Mouse (Mus musculus) forebrain, embryonic 13.5 days (tissue): ENCODE results near the gene Invs. TPM values are rescaled to one million over a fixed set of nuclear protein-coding genes. Genes with fewer than 3 reads are reported as not detected.
A peak's percentile ranks its signal among the peaks of the same experiment; 100 is the strongest.

ENCODE experiments used
- ATAC-seq: fragments of 200-750 bp; cut with Nextera tagmentation; 2 replicates; pipeline ENCODE4 v1.8.0; 2017
- H3K27ac ChIP-seq: fragments of 300-500 bp; sonication (generic); 2 replicates; pipeline ENCODE4 v1.5.1; 2015; ENCODE audit warnings: inconsistent platforms, mild to moderate bottlenecking, moderate library complexity
- H3K27me3 ChIP-seq: fragments of 300-500 bp; sonication (generic); 2 replicates; pipeline ENCODE4 v1.6.1; 2015; ENCODE audit warnings: mild to moderate bottlenecking, inconsistent platforms
- H3K36me3 ChIP-seq: fragments of 300-500 bp; sonication (generic); 2 replicates; pipeline ENCODE4 v1.6.1; 2015; ENCODE audit warnings: mild to moderate bottlenecking, inconsistent platforms; ENCODE audit not compliant: poor library complexity, severe bottlenecking
- H3K4me1 ChIP-seq: fragments of 300-500 bp; sonication (generic); 2 replicates; pipeline ENCODE4 v1.6.1; 2015; ENCODE audit warnings: inconsistent platforms
- H3K4me2 ChIP-seq: fragments of 300-500 bp; sonication (generic); 2 replicates; pipeline ENCODE4 v1.6.1; 2015; ENCODE audit warnings: inconsistent platforms, mild to moderate bottlenecking, moderate library complexity
- H3K4me3 ChIP-seq: fragments of 300-500 bp; sonication (generic); 2 replicates; pipeline ENCODE4 v1.5.1; 2015; ENCODE audit warnings: mild to moderate bottlenecking, inconsistent platforms
- H3K9ac ChIP-seq: fragments of 300-500 bp; sonication (generic); 2 replicates; pipeline ENCODE4 v1.6.1; 2015; ENCODE audit warnings: mild to moderate bottlenecking, inconsistent platforms
- H3K9me3 ChIP-seq: fragments of 300-500 bp; sonication (generic); replicated peaks from 2 replicates; pipeline ENCODE4 v1.6.1; 2016; ENCODE audit warnings: inconsistent platforms
- WGBS: fragments of 180-500 bp; shearing (Covaris S2); methylation state at CpG from one replicate; pipeline ENCODE4 v1.1.7; 2015; 5-methylcytosine and 5-hydroxymethylcytosine counted together
- polyA plus RNA-seq: library from polyadenylated mRNA; unstranded; fragments of >200 nt; fragmentation: Nextera tagmentation; extraction: Ambion mirVana; gene quantifications from 2 replicates; pipeline ENCODE4 v1.2.1, GENCODE M21; 2015

Gene Invs
- polyA plus RNA-seq, 1 experiment from 2014 or later, result 9.5 TPM

DNA sequence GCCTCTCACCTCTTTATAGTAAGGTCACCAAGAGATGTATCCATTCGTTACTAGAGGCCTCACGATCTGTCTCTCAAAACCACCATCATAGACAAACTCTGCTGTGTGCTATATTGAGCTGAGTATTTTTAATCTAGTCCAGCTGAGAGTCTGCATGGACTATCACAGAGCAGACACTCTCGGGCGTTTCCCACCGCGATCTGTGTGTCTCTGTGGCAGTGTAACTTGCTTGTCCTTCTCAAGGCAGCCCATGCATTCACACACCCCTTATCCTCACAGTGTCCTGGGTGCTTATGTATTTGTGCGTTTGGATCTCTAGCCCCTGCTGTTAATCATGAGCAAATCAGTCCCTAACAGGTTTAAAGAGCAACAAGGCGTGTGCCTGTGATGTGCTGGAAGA is 133.9 kb downstream of the Invs start:
- Histone ChIP-seq H3K9me3 (no peaks in the 10 kb centered on the region), H3K4me3 (no peak overlapping the region), H3K9ac (no peak overlapping the region), H3K4me1 (no peaks in the 10 kb centered on the region), H3K27me3 (no peaks in the 10 kb centered on the region), H3K4me2 (no peak overlapping the region), H3K27ac (no peak overlapping the region), H3K36me3 (no peaks in the 10 kb centered on the region)
- no peak for ATAC-seq
- WGBS, result 88% methylated on average over 8 of the region's 8 CpGs

DNA sequence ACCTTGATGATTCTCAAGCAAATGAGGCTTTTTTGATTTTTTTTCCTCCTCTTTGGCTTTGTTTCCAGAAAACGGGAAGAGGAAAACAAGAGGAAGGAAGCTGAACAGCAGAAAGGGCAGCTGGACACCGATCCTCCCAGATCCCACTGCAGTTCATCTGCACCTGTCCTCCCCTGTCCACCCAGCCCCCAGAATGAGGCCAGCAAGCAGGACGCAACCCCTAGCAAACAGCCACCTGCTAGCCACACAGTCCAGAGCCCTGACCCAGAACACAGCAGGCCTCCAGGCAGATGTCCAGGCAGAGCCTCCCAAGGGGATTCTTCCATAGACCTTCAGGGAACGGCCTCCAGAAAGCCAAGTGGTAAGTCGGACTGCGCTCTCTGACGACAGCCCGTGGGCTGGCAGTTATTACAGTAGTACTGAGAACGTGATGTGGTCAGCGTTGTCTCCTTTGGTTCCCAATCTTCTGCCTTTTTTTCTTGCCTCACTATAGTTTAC is 136.3 kb downstream of the Invs start:
- no peaks in the 10 kb centered on the region for H3K27me3 ChIP-seq
- 0 out of 2 replicates have a peak, but pooled peaks cover 9% of the 10 kb centered on the region for H3K36me3 ChIP-seq
- no peak overlapping the region for H3K9ac ChIP-seq
- WGBS, result 88% methylated on average over 10 of the region's 10 CpGs
- no peaks in the 10 kb centered on the region for H3K4me1 ChIP-seq
- no peaks in the 10 kb centered on the region for H3K9me3 ChIP-seq
- no peak for ATAC-seq
- no peak overlapping the region for H3K4me3 ChIP-seq
- no peak overlapping the region for H3K4me2 ChIP-seq
- no peak overlapping the region for H3K27ac ChIP-seq

DNA sequence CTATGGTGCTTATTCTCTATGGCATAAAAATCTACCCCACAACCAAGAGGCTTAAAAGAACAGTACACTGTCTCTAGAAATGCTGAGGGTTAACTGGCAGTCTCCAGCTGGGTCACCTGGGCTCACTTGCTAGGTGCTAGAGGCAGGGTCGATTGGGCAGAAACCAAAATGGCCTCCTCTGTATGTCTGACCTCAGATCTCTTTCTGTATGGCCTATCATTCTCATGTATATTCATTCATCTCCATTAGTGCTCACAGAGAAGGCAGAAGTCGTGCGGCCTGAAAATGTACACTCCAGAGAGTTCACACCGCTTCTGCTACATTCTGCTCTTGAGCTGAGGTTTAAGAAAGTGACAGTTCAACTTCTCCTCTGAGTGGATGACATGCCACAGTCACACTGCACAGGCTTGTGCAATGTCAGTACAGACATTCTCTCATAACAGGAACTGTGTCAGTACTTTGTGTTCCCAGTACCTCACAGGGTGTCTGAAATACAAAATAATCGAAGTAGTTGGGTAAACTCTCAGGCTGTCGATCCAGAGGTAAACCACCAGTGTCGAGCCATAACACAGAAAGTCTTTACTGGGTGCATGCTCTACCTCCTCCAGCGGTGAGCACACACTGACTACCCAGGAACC is 139.4 kb downstream of the Invs start:
- Histone ChIP-seq H3K4me2 (no peak overlapping the region), H3K27me3 (no peaks in the 10 kb centered on the region), H3K9me3 (no peaks in the 10 kb centered on the region), H3K27ac (no peak overlapping the region), H3K4me3 (no peak overlapping the region), H3K9ac (no peak overlapping the region), H3K36me3 (peaks cover 32% of the 10 kb centered on the region), H3K4me1 (no peaks in the 10 kb centered on the region)
- no peak for ATAC-seq
- 93% methylated on average over 8 of the region's 8 CpGs for WGBS

DNA sequence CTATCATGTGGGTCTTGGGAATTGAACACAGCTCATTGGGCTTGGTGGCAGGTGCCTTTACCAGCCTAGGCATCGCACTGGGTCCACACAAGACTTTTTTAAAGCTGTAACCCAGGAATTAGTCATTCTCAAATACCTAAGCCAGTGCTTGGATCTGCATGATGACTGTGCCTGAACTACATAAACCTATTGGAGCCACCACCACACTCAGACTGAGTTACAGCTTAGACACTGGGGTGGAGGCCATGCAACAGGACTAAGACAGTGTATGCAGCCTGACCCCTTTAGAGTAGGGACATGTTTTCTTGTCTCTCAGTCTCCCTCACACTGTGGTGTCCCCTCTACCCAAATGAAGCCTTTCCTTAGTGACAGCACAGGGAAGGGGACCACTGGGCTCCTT is 143.1 kb downstream of the Invs start:
- no peak overlapping the region for H3K9ac ChIP-seq

DNA sequence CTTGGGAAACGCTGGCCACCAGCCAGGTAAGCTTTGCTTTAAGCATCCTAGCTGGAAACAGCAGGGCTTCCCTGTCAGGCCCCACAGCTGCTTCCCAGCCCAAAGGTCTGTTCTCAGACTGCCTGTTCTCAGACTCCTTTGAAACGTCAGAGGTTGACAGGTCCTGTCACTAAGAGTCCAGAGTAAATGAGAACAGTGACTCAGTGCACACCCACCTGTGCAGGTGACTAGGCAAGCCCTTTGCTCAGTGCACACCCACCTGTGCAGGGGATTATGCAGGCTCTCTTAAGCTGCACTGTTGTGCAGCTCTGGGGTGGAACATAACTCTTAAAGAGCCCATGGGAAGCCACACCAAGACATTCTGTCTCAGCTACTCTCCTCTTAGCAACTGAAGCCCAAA is 144.2 kb downstream of the Invs start:
- peaks cover 45% of the 10 kb centered on the region for H3K36me3 ChIP-seq
- no peak for ATAC-seq
- H3K9me3 ChIP-seq, result no peaks in the 10 kb centered on the region
- no peaks in the 10 kb centered on the region for H3K27me3 ChIP-seq
- 46% methylated on average over 2 of the region's 2 CpGs for WGBS
- no peak overlapping the region for H3K4me2 ChIP-seq
- no peak overlapping the region for H3K9ac ChIP-seq
- no peak overlapping the region for H3K27ac ChIP-seq
- no peak overlapping the region for H3K4me3 ChIP-seq
- H3K4me1 ChIP-seq, result no peaks in the 10 kb centered on the region

More for the DNA sequence above, 143.1 kb downstream of the Invs start:
- H3K36me3 ChIP-seq, result peaks cover 42% of the 10 kb centered on the region
- H3K4me3 ChIP-seq, result no peak overlapping the region
- 100% methylated on average over 1 of the region's 1 CpGs for WGBS
- no peaks in the 10 kb centered on the region for H3K4me1 ChIP-seq
- no peak overlapping the region for H3K4me2 ChIP-seq
- ATAC-seq, result no peak
- H3K27me3 ChIP-seq, result no peaks in the 10 kb centered on the region
- H3K9me3 ChIP-seq, result no peaks in the 10 kb centered on the region
- H3K27ac ChIP-seq, result no peak overlapping the region

DNA sequence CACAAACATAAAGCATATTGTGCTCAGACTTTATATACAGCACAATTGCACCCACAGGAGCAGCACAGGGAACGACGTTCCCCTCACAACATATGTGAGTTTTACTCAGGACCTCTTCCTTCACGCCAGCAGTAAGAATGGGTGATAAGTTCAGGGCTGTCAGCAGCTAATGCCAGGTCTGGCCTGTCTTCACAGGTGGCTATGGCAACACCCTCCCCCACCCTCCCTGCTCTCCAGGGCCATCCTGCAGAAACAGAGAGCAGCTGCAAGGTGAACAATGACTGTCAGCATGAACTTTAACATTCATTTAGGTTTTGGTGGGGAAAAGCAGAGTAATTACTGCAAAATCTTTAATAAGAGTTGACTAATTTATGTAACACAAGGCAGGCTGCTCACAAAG is 147.9 kb downstream of the Invs start:
- Histone ChIP-seq H3K4me3 (no peak overlapping the region), H3K36me3 (peaks cover 61% of the 10 kb centered on the region), H3K27ac (no peak overlapping the region), H3K27me3 (no peaks in the 10 kb centered on the region), H3K9me3 (no peaks in the 10 kb centered on the region), H3K4me2 (no peak overlapping the region), H3K9ac (no peak overlapping the region), H3K4me1 (no peaks in the 10 kb centered on the region)
- 72% methylated on average over 3 of the region's 3 CpGs for WGBS
- no peak for ATAC-seq

DNA sequence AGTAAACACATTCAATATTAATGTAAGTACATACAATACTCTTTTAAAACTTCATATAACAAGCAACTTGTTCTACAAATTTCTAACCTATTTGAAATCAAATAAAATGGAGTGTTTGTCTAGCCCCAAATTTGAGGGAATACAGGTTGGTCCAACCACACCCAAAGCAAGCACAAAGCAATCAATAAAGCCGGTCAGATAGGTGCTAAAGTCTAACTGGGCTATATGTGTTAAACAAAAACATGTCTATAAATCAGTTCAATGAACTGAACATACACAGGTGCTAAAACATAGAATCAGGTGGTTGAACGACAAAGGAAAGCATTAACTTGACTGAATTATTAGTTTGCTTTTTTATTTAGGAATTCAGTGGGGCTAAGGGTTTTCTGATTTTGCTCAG is 148.5 kb downstream of the Invs start:
- ATAC-seq, result no peak
- Histone ChIP-seq H3K27me3 (no peaks in the 10 kb centered on the region), H3K4me3 (no peak overlapping the region), H3K4me2 (no peak overlapping the region), H3K36me3 (peaks cover 61% of the 10 kb centered on the region), H3K4me1 (no peaks in the 10 kb centered on the region), H3K27ac (no peak overlapping the region), H3K9ac (no peak overlapping the region), H3K9me3 (no peaks in the 10 kb centered on the region)
- WGBS, result 94% methylated on average over 2 of the region's 2 CpGs

DNA sequence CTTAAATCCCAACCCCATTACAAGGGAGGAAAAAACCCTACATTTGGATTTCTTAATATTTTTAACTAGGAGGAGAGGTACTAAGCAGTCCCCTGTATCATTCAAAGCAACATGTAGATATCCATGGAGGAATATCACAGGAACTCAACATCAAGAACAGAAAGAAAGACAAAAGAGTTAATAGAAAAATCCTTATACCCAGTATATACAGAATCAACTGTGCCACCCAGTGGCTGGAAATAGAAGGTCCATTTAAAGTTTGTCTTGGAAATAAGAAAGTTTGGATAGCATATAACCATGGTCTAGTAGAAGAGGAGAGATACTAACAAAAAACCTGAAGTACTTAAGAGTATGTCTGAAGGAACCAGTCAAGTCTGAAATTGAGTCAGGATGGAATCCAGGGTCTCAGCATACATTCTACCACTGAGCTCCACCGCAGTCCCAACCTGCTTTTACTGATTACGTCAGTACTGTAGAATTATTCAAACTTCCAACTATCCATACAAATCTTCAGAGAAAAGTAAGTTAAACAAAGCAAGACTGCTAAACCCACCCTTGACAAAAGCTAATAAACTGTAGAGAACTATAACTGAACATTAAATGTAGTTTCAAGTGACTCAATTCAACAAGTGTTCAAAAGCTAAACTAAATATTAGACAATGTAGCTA is 174.7 kb downstream of the Invs start:
- no peaks in the 10 kb centered on the region for H3K27me3 ChIP-seq
- no peak overlapping the region for H3K4me2 ChIP-seq
- no peak overlapping the region for H3K27ac ChIP-seq
- no peak for ATAC-seq
- no peak overlapping the region for H3K9ac ChIP-seq
- 95% methylated on average over 2 of the region's 2 CpGs for WGBS
- H3K4me3 ChIP-seq, result no peak overlapping the region
- H3K36me3 ChIP-seq, result peaks cover 67% of the 10 kb centered on the region
- H3K9me3 ChIP-seq, result no peaks in the 10 kb centered on the region
- H3K4me1 ChIP-seq, result no peaks in the 10 kb centered on the region

DNA sequence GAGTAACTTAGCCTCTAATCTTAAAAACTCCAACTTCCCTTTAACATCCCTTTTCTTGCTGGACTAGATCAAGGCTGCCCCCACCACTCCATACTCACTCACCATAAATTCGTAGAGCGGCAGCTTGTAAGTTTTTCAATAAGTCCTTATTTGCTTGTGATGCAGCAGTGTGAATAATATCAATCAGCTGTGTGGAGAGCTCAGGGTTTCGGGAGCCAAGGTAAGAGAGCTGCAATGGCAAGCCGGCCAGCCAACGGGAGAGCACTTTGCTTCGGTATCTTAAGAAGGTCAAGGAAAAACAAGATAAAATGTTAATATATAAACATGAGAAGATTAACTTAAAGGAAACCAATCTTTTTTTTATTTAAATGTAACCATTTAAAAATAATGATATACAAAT is 178.9 kb downstream of the Invs start:
- no peak for ATAC-seq
- no peak overlapping the region for H3K27ac ChIP-seq
- WGBS, result 99% methylated on average over 6 of the region's 6 CpGs
- no peaks in the 10 kb centered on the region for H3K9me3 ChIP-seq
- H3K36me3 ChIP-seq, result peaks cover 60% of the 10 kb centered on the region
- H3K4me2 ChIP-seq, result no peak overlapping the region
- no peaks in the 10 kb centered on the region for H3K4me1 ChIP-seq
- H3K4me3 ChIP-seq, result no peak overlapping the region
- H3K27me3 ChIP-seq, result no peaks in the 10 kb centered on the region
- no peak overlapping the region for H3K9ac ChIP-seq

DNA sequence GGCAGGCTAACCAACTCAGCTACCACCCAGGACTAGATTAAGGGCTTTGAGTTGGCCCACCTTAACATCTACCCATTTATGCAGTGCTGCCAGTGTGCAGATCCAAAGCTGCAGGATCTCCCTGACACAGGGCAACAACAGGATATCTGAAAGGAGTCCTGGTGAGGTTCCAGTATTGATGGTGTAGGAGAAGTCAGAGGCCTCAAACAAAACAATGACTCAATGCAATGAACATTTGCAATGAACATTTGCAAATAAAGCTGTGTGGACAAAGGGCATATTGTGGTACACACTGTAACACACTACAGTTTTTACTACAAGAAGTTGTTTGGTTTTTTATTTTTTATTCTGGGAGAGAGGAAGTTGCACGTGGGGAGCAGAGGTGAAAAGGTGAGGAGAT is 181.5 kb downstream of the Invs start:
- Histone ChIP-seq H3K9me3 (no peaks in the 10 kb centered on the region), H3K27ac (no peak overlapping the region), H3K4me3 (no peak overlapping the region), H3K4me1 (no peaks in the 10 kb centered on the region), H3K9ac (no peak overlapping the region), H3K4me2 (no peak overlapping the region), H3K27me3 (no peaks in the 10 kb centered on the region), H3K36me3 (peaks cover 56% of the 10 kb centered on the region)
- no peak for ATAC-seq
- WGBS, result 91% methylated on average over 1 of the region's 1 CpGs

DNA sequence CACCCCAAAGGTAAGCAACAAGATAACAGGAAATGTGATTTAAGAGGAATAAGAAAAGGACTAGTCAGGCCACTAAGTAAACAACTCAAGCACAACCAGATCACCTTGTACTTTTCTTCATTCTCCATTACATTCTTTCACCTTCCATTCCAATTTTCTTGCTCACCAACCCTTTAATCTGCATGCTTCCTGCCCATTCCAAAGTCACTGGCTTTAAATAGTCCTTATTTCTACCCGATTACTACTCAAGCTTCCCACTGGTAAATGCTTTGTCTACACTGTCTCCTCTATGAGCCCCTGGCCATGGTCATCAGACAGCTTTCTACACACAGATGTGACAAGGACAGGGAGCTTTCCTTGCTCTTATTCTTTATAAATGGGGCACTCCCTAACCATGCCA is 191.4 kb downstream of the Invs start:
- ATAC-seq, result no peak
- peak overlapping the region; percentile 93; the same call in 1 of the 2 replicates for H3K9ac ChIP-seq

DNA sequence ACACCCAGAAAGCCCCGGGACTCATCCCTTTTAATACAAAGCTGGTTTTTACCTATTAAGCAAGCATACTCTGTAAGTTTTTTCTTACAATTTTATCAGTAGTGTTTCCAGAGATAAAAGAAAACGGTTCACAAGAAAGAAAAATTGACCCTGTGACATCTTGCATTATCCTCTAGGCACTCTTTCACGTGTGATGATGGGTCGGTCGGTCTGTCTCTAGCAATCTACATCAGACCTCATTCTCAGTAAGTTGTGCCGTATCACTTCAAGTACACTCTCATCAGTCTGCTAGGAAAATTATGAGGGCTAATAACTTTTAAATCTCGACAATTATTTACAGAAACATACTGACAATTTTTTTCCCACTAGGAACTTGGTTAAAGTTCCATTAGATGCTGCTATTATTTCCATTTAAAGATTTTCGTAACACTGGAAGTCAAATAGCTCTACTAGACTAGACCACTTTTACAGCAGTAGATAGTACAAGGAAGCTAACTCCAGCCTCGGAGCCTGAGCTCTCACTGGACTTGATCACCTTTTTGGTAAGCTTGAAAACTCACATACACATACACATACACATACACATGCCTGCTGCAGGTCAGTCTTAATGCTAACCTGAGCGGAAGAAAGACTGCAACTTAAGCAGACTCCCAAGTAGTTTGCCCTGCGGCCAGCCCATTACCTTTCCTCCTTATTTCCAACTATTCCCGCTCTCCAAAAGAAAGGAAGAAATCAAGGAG is 192.7 kb downstream of the Invs start:
- peaks cover 11% of the 10 kb centered on the region for H3K36me3 ChIP-seq
- peaks cover 20% of the 10 kb centered on the region for H3K4me1 ChIP-seq
- 20% methylated on average over 12 of the region's 12 CpGs for WGBS
- no peak overlapping the region for H3K27ac ChIP-seq
- H3K9me3 ChIP-seq, result no peaks in the 10 kb centered on the region
- peak; percentile 5; the same call in 1 of the 2 replicates for ATAC-seq
- no peaks in the 10 kb centered on the region for H3K27me3 ChIP-seq
- peak overlapping the region; percentile 87 for H3K4me2 ChIP-seq
- H3K4me3 ChIP-seq, result peak overlapping the region; percentile 95
- peak overlapping the region; percentile 93 for H3K9ac ChIP-seq

More for the DNA sequence above, 191.4 kb downstream of the Invs start:
- no peak overlapping the region for H3K27ac ChIP-seq
- peaks cover 20% of the 10 kb centered on the region for H3K36me3 ChIP-seq
- no peaks in the 10 kb centered on the region for H3K9me3 ChIP-seq
- peak overlapping the region; percentile 87 for H3K4me2 ChIP-seq
- H3K4me1 ChIP-seq, result peaks cover 20% of the 10 kb centered on the region
- no peaks in the 10 kb centered on the region for H3K27me3 ChIP-seq
- 56% methylated on average over 1 of the region's 1 CpGs for WGBS
- H3K4me3 ChIP-seq, result no peak overlapping the region
